9 mouse cellular contexts compared by ENCODE assay signal in the genomic region with DNA sequence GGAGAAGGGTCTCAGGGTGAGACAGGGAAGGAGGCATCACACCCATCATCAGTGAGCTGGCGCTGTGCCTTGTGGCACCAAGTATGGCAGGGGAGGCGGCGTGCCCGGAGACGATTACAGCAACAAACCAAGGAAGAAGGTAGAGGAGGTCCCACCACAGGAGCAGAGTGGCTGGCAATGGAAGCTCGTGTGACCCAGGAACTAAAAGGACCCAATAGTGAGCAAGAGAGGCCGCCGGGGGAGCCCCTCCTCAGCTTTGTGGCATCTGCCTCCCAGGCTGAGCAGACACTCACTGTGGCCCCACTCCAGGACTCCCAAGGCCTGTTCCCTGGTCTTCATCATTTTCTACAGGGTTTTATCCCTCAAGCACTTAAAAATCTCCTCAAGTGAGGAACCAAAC. TPM values are rescaled to one million over a fixed set of nuclear protein-coding genes. Genes with fewer than 3 reads are reported as not detected.
DNase-seq lines count a peak whose midpoint lies in the region; ATAC-seq and TF ChIP-seq lines count a peak whose summit lies in the region.
"Had no signal": no experiment of that assay in that cellular context is flagged by ENCODE, and none has a peak within 500 bp of the region (broad histone marks: within the 10 kb centered on the region; RNA-seq: fewer than 3 reads in every experiment).

No protein-coding gene starts in this region.

- intact Hi-C loops in heart, postnatal 25 days (cut with DNase I) = loop anchor here (2.0 kb wide), 1 partner anchor 67 kb away; a partner anchor contains a TSS

- H3K4me3 ChIP-seq in E14TG2a.4 (replicated peaks; ENCODE audit: low read length) = peak overlapping the region; percentile 83
- peak overlapping the region; percentile 79 for H3K4me3 ChIP-seq in embryonic facial prominence, embryonic 15.5 days (replicated peaks)
- peak overlapping the region; percentile 93; the same call in 1 of the 2 replicates for H3K4me3 ChIP-seq in intestine, embryonic 14.5 days (ENCODE audit: low read depth, low read length)
- no peak overlapping the region for H3K4me3 ChIP-seq in midbrain, embryonic 12.5 days

- no peaks in the 10 kb centered on the region for H3K27me3 ChIP-seq in E14TG2a.4 (ENCODE audit: insufficient read depth, low read length)
- no peaks in the 10 kb centered on the region for H3K27me3 ChIP-seq in embryonic facial prominence, embryonic 15.5 days
- no peaks in the 10 kb centered on the region for H3K27me3 ChIP-seq in intestine, embryonic 14.5 days (replicated peaks; ENCODE audit: control insufficient read depth, insufficient read depth, low read length)
- no peaks in the 10 kb centered on the region for H3K27me3 ChIP-seq in midbrain, embryonic 12.5 days
- H3K27me3 ChIP-seq: Patski had no signal

- TF ChIP-seq CTCF in E14TG2a.4 (conservative IDR thresholded peaks at IDR 0.05; ENCODE audit: low read length) = no peak

- 62% methylated on average over 8 of the region's 8 CpGs for WGBS in embryonic facial prominence, embryonic 15.5 days
- 75% methylated on average over 8 of the region's 8 CpGs for WGBS in intestine, embryonic 14.5 days
- 89% methylated on average over 8 of the region's 8 CpGs for WGBS in midbrain, embryonic 12.5 days

- H3K27ac ChIP-seq in embryonic facial prominence, embryonic 15.5 days (replicated peaks) = peak overlapping the region; percentile 98
- H3K27ac ChIP-seq in intestine, embryonic 14.5 days (ENCODE audit: low read depth) = peak overlapping the region; percentile 91
- peak overlapping the region; percentile 78 for H3K27ac ChIP-seq in midbrain, embryonic 12.5 days (replicated peaks)

- peaks cover 91% of the 10 kb centered on the region for H3K36me3 ChIP-seq in E14TG2a.4 (ENCODE audit: insufficient read depth, low read length)
- peaks cover 70% of the 10 kb centered on the region for H3K36me3 ChIP-seq in embryonic facial prominence, embryonic 15.5 days
- peaks cover 77% of the 10 kb centered on the region for H3K36me3 ChIP-seq in intestine, embryonic 14.5 days (ENCODE audit: control insufficient read depth, insufficient read depth, low read length)
- H3K36me3 ChIP-seq in midbrain, embryonic 12.5 days = peaks cover 77% of the 10 kb centered on the region

- H3K4me1 ChIP-seq in E14TG2a.4 (replicated peaks; ENCODE audit: low read depth, low read length) = peaks cover 45% of the 10 kb centered on the region
- H3K4me1 ChIP-seq in embryonic facial prominence, embryonic 15.5 days = peaks cover 22% of the 10 kb centered on the region
- H3K4me1 ChIP-seq in intestine, embryonic 14.5 days (replicated peaks; ENCODE audit: control insufficient read depth, insufficient read depth, low read length) = peaks cover 15% of the 10 kb centered on the region
- peaks cover 24% of the 10 kb centered on the region for H3K4me1 ChIP-seq in midbrain, embryonic 12.5 days

- peak overlapping the region; percentile 65 for H3K9ac ChIP-seq in embryonic facial prominence, embryonic 15.5 days
- H3K9ac ChIP-seq in intestine, embryonic 14.5 days (ENCODE audit: low read length) = peak overlapping the region; percentile 66
- H3K9ac ChIP-seq in midbrain, embryonic 12.5 days (replicated peaks) = peak overlapping the region; percentile 66; the same call in 1 of the 2 replicates

- no peak for ATAC-seq in embryonic facial prominence, embryonic 15.5 days (ENCODE audit: insufficient number of reproducible peaks, low FRiP score, low TSS enrichment, low read depth)
- no peak for ATAC-seq in intestine, embryonic 14.5 days (replicated peaks; ENCODE audit: low FRiP score, low TSS enrichment, low read depth)
- ATAC-seq in midbrain, embryonic 12.5 days (ENCODE audit: low FRiP score, low read depth) = no peak
- ATAC-seq in megakaryocyte progenitor cell, adult 5-6 weeks (replicated peaks; ENCODE audit: poor library complexity) = no peak

- H3K4me2 ChIP-seq in embryonic facial prominence, embryonic 15.5 days (replicated peaks) = peak overlapping the region; percentile 59
- peak overlapping the region; percentile 60 for H3K4me2 ChIP-seq in intestine, embryonic 14.5 days (ENCODE audit: low read length)
- peak overlapping the region; percentile 54 for H3K4me2 ChIP-seq in midbrain, embryonic 12.5 days (replicated peaks)

- no peaks in the 10 kb centered on the region for H3K9me3 ChIP-seq in E14TG2a.4 (ENCODE audit: low read length)
- no peaks in the 10 kb centered on the region for H3K9me3 ChIP-seq in embryonic facial prominence, embryonic 15.5 days (replicated peaks)
- H3K9me3 ChIP-seq in intestine, embryonic 14.5 days (ENCODE audit: control insufficient read depth, low read length) = no peaks in the 10 kb centered on the region
- no peaks in the 10 kb centered on the region for H3K9me3 ChIP-seq in midbrain, embryonic 12.5 days

- DNase-seq in heart, adult 11 months = peak; percentile 97
- no peak for DNase-seq in heart, postnatal 25 days (ENCODE audit: low spot score)
- DNase-seq in intestine, embryonic 14.5 days (ENCODE audit: low spot score) = no peak
- DNase-seq in frontal cortex, adult 2 months (ENCODE audit: extremely low spot score in 1 of 2, low spot score in 1 of 2) = no peak

RNA-seq across cellular contexts. Expression of a gene that starts 1.1 kb away (rescaled TPM):
- 100 to 1,000 TPM; 241 to 256 TPM for total RNA-seq in heart, postnatal 25 days (2021)
- 443 and 458 TPM in 2 replicates for polyA plus RNA-seq in embryonic facial prominence, embryonic 15.5 days (2015; fragmentation: Nextera tagmentation; extraction: Ambion mirVana)
- 501 and 531 TPM in 2 replicates for polyA plus RNA-seq in intestine, embryonic 14.5 days (2014; fragmentation: Nextera tagmentation; extraction: Ambion mirVana)
- polyA plus RNA-seq in midbrain, embryonic 12.5 days (2016; fragmentation: Nextera tagmentation; extraction: Ambion mirVana) = 338 and 351 TPM in 2 replicates
- total RNA-seq in megakaryocyte progenitor cell, adult 5-6 weeks (2015) = 1,162 and 1,182 TPM in 2 replicates
- 754 and 796 TPM in 2 replicates for total RNA-seq in megakaryocyte progenitor cell, adult 5-6 weeks (2017)
- 257 and 281 TPM in 2 replicates for polyA plus RNA-seq in frontal cortex, adult 2 months (2012; rRNA removed)

RNA-seq across cellular contexts. Expression of a gene that starts 12.1 kb away (rescaled TPM):
- 1 to 10 TPM; 7.2 to 8.8 TPM for total RNA-seq in heart, postnatal 25 days (2021)
- polyA plus RNA-seq in embryonic facial prominence, embryonic 15.5 days (2015; fragmentation: Nextera tagmentation; extraction: Ambion mirVana) = 31.0 and 32.8 TPM in 2 replicates
- 33.3 and 33.5 TPM in 2 replicates for polyA plus RNA-seq in intestine, embryonic 14.5 days (2014; fragmentation: Nextera tagmentation; extraction: Ambion mirVana)
- 34.0 and 34.2 TPM in 2 replicates for polyA plus RNA-seq in midbrain, embryonic 12.5 days (2016; fragmentation: Nextera tagmentation; extraction: Ambion mirVana)
- total RNA-seq in megakaryocyte progenitor cell, adult 5-6 weeks (2015) = 6.2 and 8.7 TPM in 2 replicates
- total RNA-seq in megakaryocyte progenitor cell, adult 5-6 weeks (2017) = 19.9 and 23.8 TPM in 2 replicates
- polyA plus RNA-seq in frontal cortex, adult 2 months (2012; rRNA removed) = 19.6 and 20.5 TPM in 2 replicates

RNA-seq across cellular contexts. Expression of a gene that starts 23.3 kb away (rescaled TPM):
- 100 to 1,000 TPM; 283 to 326 TPM for total RNA-seq in heart, postnatal 25 days (2021)
- polyA plus RNA-seq in embryonic facial prominence, embryonic 15.5 days (2015; fragmentation: Nextera tagmentation; extraction: Ambion mirVana) = 71.9 and 92.4 TPM in 2 replicates
- 21.6 and 22.2 TPM in 2 replicates for polyA plus RNA-seq in intestine, embryonic 14.5 days (2014; fragmentation: Nextera tagmentation; extraction: Ambion mirVana)
- polyA plus RNA-seq in midbrain, embryonic 12.5 days (2016; fragmentation: Nextera tagmentation; extraction: Ambion mirVana) = 7.6 and 12.2 TPM in 2 replicates
- total RNA-seq in megakaryocyte progenitor cell, adult 5-6 weeks (2015) = 6.5 and 10.6 TPM in 2 replicates
- 11.7 and 17.2 TPM in 2 replicates for total RNA-seq in megakaryocyte progenitor cell, adult 5-6 weeks (2017)
- polyA plus RNA-seq in frontal cortex, adult 2 months (2012; rRNA removed) = 6.8 and 7.5 TPM in 2 replicates

RNA-seq across cellular contexts. Expression of a gene that starts 24.1 kb away (rescaled TPM):
- total RNA-seq in heart, postnatal 25 days (2021) = 10 to 100 TPM; 29.5 to 32.3 TPM
- polyA plus RNA-seq in embryonic facial prominence, embryonic 15.5 days (2015; fragmentation: Nextera tagmentation; extraction: Ambion mirVana) = 155 and 156 TPM in 2 replicates
- polyA plus RNA-seq in intestine, embryonic 14.5 days (2014; fragmentation: Nextera tagmentation; extraction: Ambion mirVana) = 40.3 and 40.7 TPM in 2 replicates
- 189 and 192 TPM in 2 replicates for polyA plus RNA-seq in midbrain, embryonic 12.5 days (2016; fragmentation: Nextera tagmentation; extraction: Ambion mirVana)
- 57.9 and 63.7 TPM in 2 replicates for total RNA-seq in megakaryocyte progenitor cell, adult 5-6 weeks (2015)
- total RNA-seq in megakaryocyte progenitor cell, adult 5-6 weeks (2017) = 124 and 138 TPM in 2 replicates
- 27.6 and 31.0 TPM in 2 replicates for polyA plus RNA-seq in frontal cortex, adult 2 months (2012; rRNA removed)

RNA-seq across cellular contexts. Expression of a gene that starts 36.4 kb away (rescaled TPM):
- 1 to 10 TPM; 8.9 to 9.1 TPM for total RNA-seq in heart, postnatal 25 days (2021)
- polyA plus RNA-seq in embryonic facial prominence, embryonic 15.5 days (2015; fragmentation: Nextera tagmentation; extraction: Ambion mirVana) = 41.3 and 43.1 TPM in 2 replicates
- 16.8 and 18.4 TPM in 2 replicates for polyA plus RNA-seq in intestine, embryonic 14.5 days (2014; fragmentation: Nextera tagmentation; extraction: Ambion mirVana)
- 14.9 and 15.8 TPM in 2 replicates for polyA plus RNA-seq in midbrain, embryonic 12.5 days (2016; fragmentation: Nextera tagmentation; extraction: Ambion mirVana)
- 12.0 and 14.9 TPM in 2 replicates for total RNA-seq in megakaryocyte progenitor cell, adult 5-6 weeks (2015)
- 20.1 and 36.0 TPM in 2 replicates for total RNA-seq in megakaryocyte progenitor cell, adult 5-6 weeks (2017)
- polyA plus RNA-seq in frontal cortex, adult 2 months (2012; rRNA removed) = 13.9 and 14.1 TPM in 2 replicates
